Mouse (Mus musculus): Measurements from ENCODE around the gene Chst11. TPM values are rescaled to one million over a fixed set of nuclear protein-coding genes. Genes with fewer than 3 reads are reported as not detected.
A peak's percentile ranks its signal among the peaks of the same experiment; 100 is the strongest.

Gene Chst11
- total and polyA plus RNA-seq, 3 experiments: 3.1 to 10.6 TPM; not detected in 1

GRCm38 (mm10) chr10:83224999-83225398 is 239.7 kb downstream of the Chst11 start:
- peak; percentile 40 for DNase-seq (ENCODE audit: low read depth, low spot score)

GRCm38 (mm10) chr10:83228626-83229025 is 243.3 kb downstream of the Chst11 start:
- Histone ChIP-seq H3K79me2 (ENCODE audit: control insufficient read depth, insufficient read depth, low read length, poor library complexity) (no peaks in the 10 kb centered on the region), H3K4me3 (ENCODE audit: control insufficient read depth in 1 of 2, insufficient read depth in 1 of 2, low read depth in 2 of 2, low read length in 2 of 2) (no peak overlapping the region), H3K9me3 (replicated peaks; ENCODE audit: insufficient read depth, low read length) (no peaks in the 10 kb centered on the region), H3K27me3 (ENCODE audit: control insufficient read depth in 1 of 2, insufficient read depth in 2 of 2, low read length in 2 of 2) (0 out of 4 replicates have a peak, but pooled peaks cover 0 to 1% of the 10 kb centered on the region in 2 experiments), H3K36me3 (ENCODE audit: control insufficient read depth in 1 of 2, insufficient read depth in 2 of 2, low read length in 2 of 2) (peaks cover 0 to 9% of the 10 kb centered on the region in 2 experiments; a peak in 2 of 4 replicates), H3K27ac (ENCODE audit: control insufficient read depth, low read depth, low read length) (no peak overlapping the region), H3K4me1 (ENCODE audit: control insufficient read depth in 1 of 2, insufficient read depth in 2 of 2, low read length in 2 of 2) (peaks cover 0 to 4% of the 10 kb centered on the region in 2 experiments; a peak in 2 of 4 replicates), H3K9ac (ENCODE audit: control insufficient read depth, low read depth, low read length, poor library complexity, severe bottlenecking) (no peak overlapping the region)
- peak; percentile 41 for DNase-seq (ENCODE audit: low read depth, low spot score)
- TF ChIP-seq GATA1 (IDR thresholded peaks at IDR 0.05; ENCODE audit: low read depth, low read length) (peak; percentile 42; the same call in 1 of the 2 replicates), NRF1 (IDR thresholded peaks at IDR 0.05; ENCODE audit: insufficient read depth, low read depth, low read length, poor library complexity, severe bottlenecking) (no peak), RCOR1 (IDR thresholded peaks at IDR 0.05; ENCODE audit: low read depth, low read length) (peak; percentile 32; the same call in 1 of the 2 replicates), EP300 (IDR thresholded peaks at IDR 0.05; ENCODE audit: low read depth in 1 of 2, low read length in 2 of 2) (0 out of 4 replicates have a peak, but pooled peaks have one; percentile 12 to 44)

More at GRCm38 (mm10) chr10:83224999-83225398, 239.7 kb downstream of the Chst11 start:
- Histone ChIP-seq H3K36me3 (ENCODE audit: control insufficient read depth in 1 of 2, insufficient read depth in 2 of 2, low read length in 2 of 2) (peaks cover 0 to 9% of the 10 kb centered on the region in 2 experiments; a peak in 2 of 4 replicates), H3K4me1 (ENCODE audit: control insufficient read depth in 1 of 2, insufficient read depth in 2 of 2, low read length in 2 of 2) (peaks cover 0 to 4% of the 10 kb centered on the region in 2 experiments; a peak in 2 of 4 replicates), H3K27ac (ENCODE audit: control insufficient read depth, low read depth, low read length) (no peak overlapping the region), H3K27me3 (ENCODE audit: control insufficient read depth in 1 of 2, insufficient read depth in 2 of 2, low read length in 2 of 2) (no peaks in the 10 kb centered on the region), H3K79me2 (ENCODE audit: control insufficient read depth, insufficient read depth, low read length, poor library complexity) (no peaks in the 10 kb centered on the region), H3K9me3 (replicated peaks; ENCODE audit: insufficient read depth, low read length) (no peaks in the 10 kb centered on the region), H3K4me3 (ENCODE audit: control insufficient read depth in 1 of 2, insufficient read depth in 1 of 2, low read depth in 2 of 2, low read length in 2 of 2) (no peak overlapping the region), H3K9ac (ENCODE audit: control insufficient read depth, low read depth, low read length, poor library complexity, severe bottlenecking) (no peak overlapping the region)
- TF ChIP-seq MEF2A (IDR thresholded peaks at IDR 0.05; ENCODE audit: extremely low read depth, insufficient replicate concordance, low read depth, low read length, poor library complexity, severe bottlenecking): no peak
- peak; percentile 44 for TF ChIP-seq RAD21 (IDR thresholded peaks at IDR 0.05; ENCODE audit: low read depth, low read length)
- TF ChIP-seq CTCF (IDR thresholded peaks at IDR 0.05 in 2 of 3, conservative IDR thresholded peaks at IDR 0.05 in 1 of 3; ENCODE audit: control insufficient read depth in 1 of 3, insufficient read depth in 1 of 3, low read depth in 2 of 3, low read length in 3 of 3, poor library complexity in 1 of 3, severe bottlenecking in 1 of 3): peak; percentile 40 to 50 (median 49)
- TF ChIP-seq ZNF384 (IDR thresholded peaks at IDR 0.05; ENCODE audit: low read depth, low read length): no peak
- TF ChIP-seq E2F4 (IDR thresholded peaks at IDR 0.05; ENCODE audit: borderline replicate concordance, low read depth, low read length): no peak
- TF ChIP-seq MYC (IDR thresholded peaks at IDR 0.05; ENCODE audit: low read depth, low read length): no peak
- TF ChIP-seq NELFE (IDR thresholded peaks at IDR 0.05; ENCODE audit: low read depth, low read length): no peak
- TF ChIP-seq ZC3H11A (IDR thresholded peaks at IDR 0.05; ENCODE audit: low read depth, low read length): peak; percentile 35; the same call in 1 of the 2 replicates
- TF ChIP-seq MAX (IDR thresholded peaks at IDR 0.05; ENCODE audit: low read length): no peak
- no peak for TF ChIP-seq TBP (IDR thresholded peaks at IDR 0.05; ENCODE audit: low read depth, low read length)
- TF ChIP-seq SMC3 (IDR thresholded peaks at IDR 0.05; ENCODE audit: low read depth, low read length): peak; percentile 49
- TF ChIP-seq POLR2A (IDR thresholded peaks at IDR 0.05; ENCODE audit: control insufficient read depth in 1 of 2, insufficient read depth in 1 of 2, low read depth in 1 of 2, low read length in 2 of 2, poor library complexity in 1 of 2): no peak
- TF ChIP-seq UBTF (IDR thresholded peaks at IDR 0.05; ENCODE audit: borderline replicate concordance, insufficient read depth, low read depth, low read length): no peak
- no peak for TF ChIP-seq RCOR1 (IDR thresholded peaks at IDR 0.05; ENCODE audit: low read depth, low read length)
- no peak for TF ChIP-seq ZKSCAN1 (IDR thresholded peaks at IDR 0.05; ENCODE audit: low read depth, low read length)
- no peak for TF ChIP-seq SIN3A (IDR thresholded peaks at IDR 0.05; ENCODE audit: low read length)
- no peak for TF ChIP-seq MYB (IDR thresholded peaks at IDR 0.05; ENCODE audit: low read depth, low read length)
- TF ChIP-seq POLR2AphosphoS5 (IDR thresholded peaks at IDR 0.05; ENCODE audit: borderline replicate concordance, low read depth, low read length): no peak
- TF ChIP-seq GATA1 (IDR thresholded peaks at IDR 0.05; ENCODE audit: low read depth, low read length): no peak
- no peak for TF ChIP-seq KAT2A (conservative IDR thresholded peaks at IDR 0.05; ENCODE audit: low read depth, low read length)
